Mouse (Mus musculus) erythroblast, adult 5-6 weeks (primary cell): ENCODE data around the gene Pgap1. TPM values are rescaled to one million over a fixed set of nuclear protein-coding genes. Genes with fewer than 3 reads are reported as not detected.

ENCODE experiments used
- ATAC-seq: replicated peaks from 2 replicates; pipeline ENCODE4 v1.8.0; 2016; ENCODE audit warnings: moderate number of reproducible peaks, mild to moderate bottlenecking, moderate TSS enrichment, inconsistent platforms; ENCODE audit not compliant: poor library complexity, low FRiP score, severe bottlenecking
- total RNA-seq, 2 experiments: library from RNA; stranded (forward) in 1 of 2; stranded (reverse) in 1 of 2; fragments of 150-400 nt in 1 of 2; fragments of 200-764, 138-1000 nt in 1 of 2; gene quantifications; 2 replicates each; pipeline versions ENCODE4 v1.2.3 to v1.2.4; 2015 to 2017; ENCODE audit warnings: low replicate concordance in 2 of 2

Gene Pgap1
- 0.42 and 4.8 TPM in 2 replicates for total RNA-seq (2015; ENCODE audit: low replicate concordance)
- 2.4 and 3.3 TPM in 2 replicates for total RNA-seq (2017; ENCODE audit: low replicate concordance)

GRCm38 (mm10) chr1:54557301-54558229 lies at the start of gene Pgap1:
TSS of gene Pgap1 (minus strand) at chr1:54557684.
- ATAC-seq, result no peak

- no peak for ATAC-seq
Measured at GRCm38 (mm10) chr1:54606936-54607335, 49.5 kb upstream of the Pgap1 start.

GRCm38 (mm10) chr1:54601692-54602091 lies 44.2 kb upstream of the Pgap1 start:
- ATAC-seq, result no peak

- no peak for ATAC-seq
Measured at GRCm38 (mm10) chr1:54600275-54600674, 42.8 kb upstream of the Pgap1 start.

- no peak for ATAC-seq
Measured at GRCm38 (mm10) chr1:54597594-54598217, 40.2 kb upstream of the Pgap1 start.

GRCm38 (mm10) chr1:54596151-54596550 lies 38.7 kb upstream of the Pgap1 start:
- no peak for ATAC-seq

- ATAC-seq, result no peak
Measured at GRCm38 (mm10) chr1:54587076-54587475, 29.6 kb upstream of the Pgap1 start.

GRCm38 (mm10) chr1:54585971-54586555 lies 28.6 kb upstream of the Pgap1 start:
- no peak for ATAC-seq

GRCm38 (mm10) chr1:54585278-54585846 lies 27.9 kb upstream of the Pgap1 start:
- no peak for ATAC-seq

- ATAC-seq, result no peak
Measured at GRCm38 (mm10) chr1:54584588-54585277, 27.2 kb upstream of the Pgap1 start.

GRCm38 (mm10) chr1:54578358-54579184 lies 21.1 kb upstream of the Pgap1 start:
- ATAC-seq, result no peak

- no peak for ATAC-seq
Measured at GRCm38 (mm10) chr1:54569102-54569501, 11.6 kb upstream of the Pgap1 start.

GRCm38 (mm10) chr1:54563923-54564322 lies 6.4 kb upstream of the Pgap1 start:
- no peak for ATAC-seq

- no peak for ATAC-seq
Measured at GRCm38 (mm10) chr1:54556586-54557221, 780 bp downstream of the Pgap1 start.

GRCm38 (mm10) chr1:54555364-54556140 lies 1.9 kb downstream of the Pgap1 start:
- ATAC-seq, result no peak

- ATAC-seq, result no peak
Measured at GRCm38 (mm10) chr1:54552621-54553020, 4.9 kb downstream of the Pgap1 start.

GRCm38 (mm10) chr1:54545200-54545599 lies 12.3 kb downstream of the Pgap1 start:
- ATAC-seq, result no peak

GRCm38 (mm10) chr1:54542920-54543319 lies 14.6 kb downstream of the Pgap1 start:
- no peak for ATAC-seq
